Mouse (Mus musculus) forebrain, embryonic 10.5 days (tissue): ENCODE results near the gene Asic4. TPM values are rescaled to one million over a fixed set of nuclear protein-coding genes. Genes with fewer than 3 reads are reported as not detected.

Source experiments
- DNase-seq: peaks from one replicate; pipeline ENCODE4 v3.0.0-alpha.2; 2017; ENCODE audit warnings: low spot score; ENCODE audit errors: extremely low spot score
- H3K27ac ChIP-seq: fragments of 300-500 bp; sonication (generic); 2 replicates; pipeline ENCODE4 v1.5.1; 2016; ENCODE audit warnings: mild to moderate bottlenecking
- H3K27me3 ChIP-seq: fragments of 300-500 bp; sonication (generic); 2 replicates; pipeline ENCODE4 v1.6.1; 2016; ENCODE audit warnings: mild to moderate bottlenecking; ENCODE audit not compliant: poor library complexity, severe bottlenecking
- H3K36me3 ChIP-seq: fragments of 300-500 bp; sonication (generic); replicated peaks from 2 replicates; pipeline ENCODE4 v1.6.1; 2016; ENCODE audit warnings: mild to moderate bottlenecking, moderate library complexity
- H3K4me1 ChIP-seq: fragments of 300-500 bp; sonication (generic); 2 replicates; pipeline ENCODE4 v1.6.1; 2016
- H3K4me3 ChIP-seq: fragments of 300-500 bp; sonication (generic); 2 replicates; pipeline ENCODE4 v1.5.1; 2016; ENCODE audit warnings: mild to moderate bottlenecking, moderate library complexity
- H3K9me3 ChIP-seq: fragments of 300-500 bp; sonication (generic); 2 replicates; pipeline ENCODE4 v1.6.1; 2016; ENCODE audit warnings: mild to moderate bottlenecking, moderate library complexity
- WGBS: fragments of 180-500 bp; shearing (Covaris S2); methylation state at CpG from one replicate; pipeline ENCODE4 v1.1.7; 2016; 5-methylcytosine and 5-hydroxymethylcytosine counted together
- polyA plus RNA-seq: library from polyadenylated mRNA; unstranded; fragments of >200 nt; fragmentation: Nextera tagmentation; extraction: Ambion mirVana; gene quantifications from 2 replicates; pipeline ENCODE4 v1.2.1, GENCODE M21; 2016

Gene Asic4
- polyA plus RNA-seq, 1 experiment from 2014 or later, result 3.4 TPM

DNA sequence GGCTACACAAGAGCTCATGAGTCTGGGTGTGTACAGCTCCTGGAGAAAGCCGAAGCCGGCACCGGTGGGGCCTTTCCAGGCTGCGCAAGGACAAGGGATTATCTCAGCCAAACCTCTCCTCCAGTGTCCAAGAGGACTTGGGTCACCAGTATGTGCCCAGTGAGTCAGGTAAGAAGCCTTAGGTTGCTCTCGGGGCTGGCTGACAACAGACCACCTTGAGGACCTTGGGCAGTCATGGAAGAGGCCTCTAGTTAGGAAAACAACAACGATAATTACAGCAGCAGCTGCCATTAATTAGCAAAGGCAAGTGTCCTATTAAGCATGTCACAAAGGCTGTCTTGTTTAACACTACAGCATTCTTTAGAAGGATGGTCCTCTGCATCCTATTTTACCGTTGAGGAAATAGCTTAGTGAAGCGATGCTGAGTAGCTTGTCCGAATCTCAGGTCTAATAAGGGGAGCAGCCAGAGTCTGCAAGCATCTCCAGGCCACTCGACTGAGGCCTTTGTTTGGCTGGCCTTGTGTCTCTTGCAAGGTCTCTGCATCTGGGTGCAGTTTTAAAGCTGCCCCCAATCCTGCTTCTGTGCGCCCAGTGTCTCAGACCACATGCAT lies 26.4 kb upstream of the Asic4 start:
- peaks cover 86% of the 10 kb centered on the region for H3K27me3 ChIP-seq
- peak overlapping the region; percentile 84 for H3K27ac ChIP-seq
- no peak for DNase-seq
- no peaks in the 10 kb centered on the region for H3K9me3 ChIP-seq
- 22% methylated on average over 11 of the region's 11 CpGs for WGBS
- H3K4me1 ChIP-seq, result peaks cover 71% of the 10 kb centered on the region
- H3K36me3 ChIP-seq, result no peaks in the 10 kb centered on the region
- H3K4me3 ChIP-seq, result peak overlapping the region; percentile 53; the same call in 1 of the 2 replicates

DNA sequence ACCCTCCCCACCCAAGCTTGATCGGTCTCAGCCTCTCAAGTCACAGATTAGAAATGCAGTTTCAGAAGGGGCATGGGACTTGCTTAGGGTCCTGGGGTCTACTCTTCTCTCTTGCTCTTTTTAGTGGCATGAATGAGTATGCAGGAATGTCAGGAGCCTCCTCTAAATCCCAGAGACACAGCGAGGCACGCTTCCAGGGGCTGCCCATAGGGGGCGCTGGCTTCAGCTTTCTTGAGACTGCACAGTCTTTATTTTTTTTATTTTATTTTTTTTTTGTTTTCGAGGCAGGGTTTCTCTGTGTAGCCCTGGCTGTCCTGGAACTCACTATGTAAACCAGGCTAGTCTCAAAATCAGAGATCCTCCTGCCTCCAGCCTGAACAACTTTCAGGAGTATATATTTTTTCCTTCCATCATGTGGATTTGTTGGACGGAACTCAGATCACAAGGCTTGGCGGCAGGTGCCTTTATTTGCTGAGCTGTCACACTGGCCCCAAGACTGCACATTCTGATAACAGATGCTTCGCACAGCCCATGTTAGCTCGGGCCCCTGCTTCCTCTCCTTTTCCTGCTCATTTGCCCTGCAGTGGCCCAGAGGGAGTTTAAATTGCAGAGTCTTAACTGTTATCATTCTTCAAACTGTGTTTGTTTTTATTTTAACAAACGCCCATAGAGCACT lies 24.3 kb upstream of the Asic4 start:
- DNase-seq, result peak; percentile 78
- no peaks in the 10 kb centered on the region for H3K9me3 ChIP-seq
- H3K36me3 ChIP-seq, result no peaks in the 10 kb centered on the region
- no peak overlapping the region for H3K4me3 ChIP-seq
- no peak overlapping the region for H3K27ac ChIP-seq
- peaks cover 91% of the 10 kb centered on the region for H3K4me1 ChIP-seq
- WGBS, result 39% methylated on average over 10 of the region's 10 CpGs
- peaks cover 80% of the 10 kb centered on the region for H3K27me3 ChIP-seq

DNA sequence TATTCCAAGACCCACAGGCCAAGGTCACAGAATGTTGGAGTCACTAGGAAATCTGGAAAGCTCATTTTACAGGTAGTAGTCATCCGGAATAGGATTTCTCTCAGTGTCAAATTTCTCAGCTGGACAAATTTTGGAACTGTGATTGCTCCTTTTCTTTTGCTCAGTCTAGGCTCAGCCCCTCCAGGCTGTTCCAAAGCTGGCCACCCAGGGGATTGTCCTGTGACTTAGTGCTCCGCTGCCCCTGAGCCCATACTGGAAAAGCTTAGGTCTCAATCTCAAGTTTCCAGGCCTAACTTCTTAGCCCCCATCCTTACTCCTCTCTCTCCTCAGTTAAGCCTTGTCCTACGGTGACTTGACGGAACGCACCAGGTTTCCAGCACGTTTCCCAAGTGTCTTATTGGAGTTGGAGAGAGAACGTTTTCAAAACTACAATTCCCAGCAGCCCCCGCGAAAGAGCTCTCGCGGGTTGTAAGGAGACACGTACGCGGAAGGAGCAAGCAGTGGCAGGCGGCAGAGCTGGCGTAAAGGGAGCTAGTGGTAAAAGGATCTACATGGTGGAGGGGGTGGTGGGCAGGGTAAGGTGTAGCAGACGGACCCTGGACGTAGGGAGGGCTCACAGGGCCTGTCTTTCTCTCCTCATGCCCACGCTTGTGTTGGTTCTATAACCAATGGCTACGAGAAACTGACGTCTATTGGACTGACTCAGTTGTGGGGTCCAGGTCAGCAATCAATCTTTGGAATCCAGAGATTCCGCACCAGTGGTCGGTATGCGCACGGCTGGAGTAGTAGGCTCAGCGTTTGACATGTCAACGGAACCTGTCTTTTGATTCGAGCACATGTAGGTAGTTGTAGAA lies 14.5 kb upstream of the Asic4 start, which contains the start of gene Gmppa:
Gmppa (plus strand) TSS at position 456 of the 854 bp plus-strand sequence.
- Histone ChIP-seq H3K27me3 (peaks cover 16% of the 10 kb centered on the region), H3K4me1 (peaks cover 36% of the 10 kb centered on the region), H3K27ac (peak within 1 kb of the TSS; percentile 86), H3K9me3 (no peaks in the 10 kb centered on the region), H3K36me3 (peaks cover 6% of the 10 kb centered on the region), H3K4me3 (peak within 1 kb of the TSS; percentile 72)
- DNase-seq, result peak; percentile 83
- 7% methylated on average over 28 of the region's 28 CpGs for WGBS

DNA sequence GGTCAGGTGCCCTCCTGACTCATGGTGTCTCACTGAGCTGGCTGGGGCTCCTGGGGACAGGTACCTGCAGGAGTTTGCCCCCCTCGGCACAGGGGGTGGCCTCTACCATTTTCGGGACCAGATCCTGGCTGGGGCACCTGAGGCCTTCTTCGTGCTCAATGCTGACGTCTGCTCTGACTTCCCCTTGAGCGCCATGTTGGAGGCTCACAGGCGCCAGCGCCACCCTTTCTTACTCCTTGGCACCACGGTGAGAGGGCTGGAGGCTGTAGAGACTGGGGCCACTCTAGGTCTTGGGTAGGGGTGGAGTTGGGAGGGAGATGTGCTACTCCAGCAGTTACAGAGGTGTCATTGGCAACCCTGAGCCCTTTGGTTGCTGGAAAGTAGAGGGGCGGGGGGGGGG lies 11.5 kb upstream of the Asic4 start:
- Histone ChIP-seq H3K9me3 (no peaks in the 10 kb centered on the region), H3K36me3 (peaks cover 20% of the 10 kb centered on the region), H3K27ac (no peak overlapping the region), H3K27me3 (peaks cover 23% of the 10 kb centered on the region), H3K4me3 (no peak overlapping the region), H3K4me1 (peaks cover 50% of the 10 kb centered on the region)
- 73% methylated on average over 8 of the region's 9 CpGs for WGBS
- no peak for DNase-seq

DNA sequence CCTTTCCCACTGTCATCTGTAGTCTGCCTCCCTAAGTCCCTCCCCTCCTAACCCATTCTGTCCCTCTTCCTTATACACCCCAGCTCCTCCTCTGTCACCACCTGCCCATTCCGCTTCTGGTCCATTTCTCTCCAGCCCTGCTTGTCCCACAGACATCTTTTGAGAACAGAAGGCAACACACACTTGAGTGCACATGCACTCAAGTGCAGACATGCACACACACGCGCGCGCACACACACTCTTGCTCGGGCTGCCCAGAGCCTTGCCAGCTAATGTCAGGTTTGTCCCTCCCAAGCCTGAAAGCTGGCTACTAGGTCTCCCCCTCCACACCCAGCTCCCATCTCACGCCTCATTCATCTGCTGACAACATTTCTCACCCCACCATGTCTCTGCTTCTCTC lies 9.6 kb upstream of the Asic4 start:
- Histone ChIP-seq H3K27ac (no peak overlapping the region), H3K4me1 (peaks cover 64% of the 10 kb centered on the region), H3K36me3 (peaks cover 20% of the 10 kb centered on the region), H3K9me3 (no peaks in the 10 kb centered on the region), H3K27me3 (peaks cover 42% of the 10 kb centered on the region), H3K4me3 (no peak overlapping the region)
- 94% methylated on average over 7 of the region's 7 CpGs for WGBS
- no peak for DNase-seq

DNA sequence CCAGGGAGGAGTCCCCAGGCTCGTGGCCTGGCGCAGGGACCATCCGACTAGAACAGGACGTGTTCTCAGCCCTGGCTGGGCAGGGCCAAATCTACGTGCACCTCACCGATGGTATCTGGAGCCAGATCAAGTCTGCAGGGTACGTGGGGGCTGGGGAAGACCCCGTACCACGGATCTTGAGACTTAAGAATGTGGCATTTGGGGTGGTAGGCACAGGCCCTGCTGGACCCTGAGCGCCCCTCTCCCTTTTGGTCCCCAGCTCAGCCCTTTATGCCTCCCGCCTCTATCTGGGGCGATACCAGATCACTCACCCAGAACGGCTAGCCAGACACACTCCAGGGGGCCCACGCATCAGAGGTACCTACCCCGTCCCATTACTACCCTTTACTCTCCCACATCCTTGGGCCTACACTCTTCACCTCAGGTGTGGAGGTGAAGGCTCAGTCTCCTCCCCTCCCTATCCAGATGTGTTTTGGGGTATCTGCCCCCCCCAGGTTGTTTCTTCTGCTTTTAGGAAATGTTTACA lies 8.7 kb upstream of the Asic4 start:
- 87% methylated on average over 15 of the region's 15 CpGs for WGBS
- DNase-seq, result no peak
- Histone ChIP-seq H3K36me3 (peaks cover 20% of the 10 kb centered on the region), H3K4me1 (peaks cover 64% of the 10 kb centered on the region), H3K4me3 (no peak overlapping the region), H3K27ac (peak overlapping the region; percentile 40; the same call in 1 of the 2 replicates), H3K9me3 (no peaks in the 10 kb centered on the region), H3K27me3 (peaks cover 51% of the 10 kb centered on the region)

DNA sequence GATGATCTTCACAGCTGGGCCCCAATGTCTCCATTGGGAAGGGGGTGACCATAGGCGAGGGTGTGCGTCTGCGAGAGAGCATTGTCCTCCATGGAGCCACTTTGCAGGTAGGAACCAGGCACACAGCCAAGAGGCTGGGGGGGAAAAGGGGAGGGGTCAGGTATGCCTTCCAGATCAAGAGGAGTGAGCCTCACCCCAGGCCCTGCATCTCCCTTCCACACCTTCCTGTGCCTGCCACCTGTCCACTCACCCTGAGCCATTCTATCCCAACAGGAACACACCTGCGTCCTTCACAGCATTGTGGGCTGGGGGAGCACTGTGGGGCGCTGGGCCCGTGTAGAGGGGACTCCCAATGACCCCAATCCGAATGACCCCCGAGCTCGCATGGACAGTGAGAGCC lies 8.1 kb upstream of the Asic4 start:
- 76% methylated on average over 9 of the region's 9 CpGs for WGBS
- H3K36me3 ChIP-seq, result peaks cover 20% of the 10 kb centered on the region
- H3K9me3 ChIP-seq, result no peaks in the 10 kb centered on the region
- H3K27ac ChIP-seq, result peak overlapping the region; percentile 81
- H3K4me3 ChIP-seq, result no peak overlapping the region
- H3K4me1 ChIP-seq, result peaks cover 64% of the 10 kb centered on the region
- no peak for DNase-seq
- H3K27me3 ChIP-seq, result peaks cover 57% of the 10 kb centered on the region

DNA sequence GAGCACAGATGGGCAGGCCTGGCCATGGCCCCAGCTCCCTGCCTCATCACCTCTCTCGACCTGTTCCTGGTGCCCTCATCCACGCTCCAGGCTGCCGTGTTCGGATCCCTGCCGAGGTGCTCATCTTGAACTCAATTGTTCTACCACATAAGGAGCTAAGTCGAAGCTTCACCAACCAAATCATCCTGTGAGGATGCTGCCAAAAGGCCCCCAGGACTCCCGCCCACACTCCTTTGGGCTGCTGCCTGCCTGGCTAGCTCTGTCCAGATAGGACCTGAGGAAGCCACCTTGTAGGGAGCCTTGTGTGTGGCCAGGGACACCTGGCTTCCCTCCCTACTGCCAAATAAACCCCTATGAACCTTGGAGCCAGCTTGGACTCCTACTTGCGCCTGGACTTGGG lies 7.4 kb upstream of the Asic4 start:
- 37% methylated on average over 8 of the region's 8 CpGs for WGBS
- peaks cover 64% of the 10 kb centered on the region for H3K27me3 ChIP-seq
- peak overlapping the region; percentile 4; the same call in 1 of the 2 replicates for H3K4me3 ChIP-seq
- no peak for DNase-seq
- H3K27ac ChIP-seq, result peak overlapping the region; percentile 81
- peaks cover 69% of the 10 kb centered on the region for H3K4me1 ChIP-seq
- peaks cover 20% of the 10 kb centered on the region for H3K36me3 ChIP-seq
- H3K9me3 ChIP-seq, result no peaks in the 10 kb centered on the region

DNA sequence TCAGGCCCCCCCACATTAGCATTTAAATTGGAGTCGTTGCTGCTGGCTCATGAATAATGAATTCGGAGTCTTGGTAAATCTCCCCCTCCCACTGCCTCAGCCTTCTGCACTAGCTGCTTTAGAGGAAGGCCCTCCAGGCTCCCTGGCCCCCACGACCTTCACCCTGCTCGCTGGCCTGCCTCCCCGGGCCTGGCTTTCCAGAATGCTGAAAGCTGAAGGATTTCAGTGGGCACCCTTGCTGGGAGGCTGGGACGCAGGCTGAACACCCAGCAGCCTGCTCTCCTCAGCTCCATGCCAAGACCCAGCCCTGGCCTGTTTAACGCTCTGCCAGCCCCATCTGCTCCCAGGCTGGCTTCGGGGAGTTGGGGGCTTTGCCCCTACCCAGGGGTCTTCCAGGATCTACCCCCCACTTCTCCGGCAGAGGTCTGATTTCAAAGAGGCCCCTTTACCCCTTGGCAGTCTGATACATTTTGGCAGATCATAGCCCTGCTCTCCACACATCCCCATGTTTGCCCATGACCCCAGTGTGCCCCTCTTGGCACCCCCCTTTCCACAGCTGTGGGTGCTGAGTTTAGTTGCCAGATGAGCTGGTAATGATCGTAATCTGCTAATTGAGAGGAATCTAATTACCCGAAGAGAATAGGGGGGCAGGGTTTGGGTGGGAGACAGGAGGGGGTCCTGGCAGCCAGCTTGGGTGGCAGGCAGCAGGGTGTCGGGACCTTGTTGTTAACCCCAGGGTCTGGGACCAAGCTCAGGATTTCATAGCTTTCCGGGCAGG lies 6.8 kb upstream of the Asic4 start:
- 20% methylated on average over 13 of the region's 13 CpGs for WGBS
- H3K36me3 ChIP-seq, result peaks cover 20% of the 10 kb centered on the region
- DNase-seq, result no peak
- H3K4me3 ChIP-seq, result peak overlapping the region; percentile 4; the same call in 1 of the 2 replicates
- H3K27me3 ChIP-seq, result peaks cover 70% of the 10 kb centered on the region
- peaks cover 76% of the 10 kb centered on the region for H3K4me1 ChIP-seq
- H3K9me3 ChIP-seq, result no peaks in the 10 kb centered on the region
- peak overlapping the region; percentile 81 for H3K27ac ChIP-seq

DNA sequence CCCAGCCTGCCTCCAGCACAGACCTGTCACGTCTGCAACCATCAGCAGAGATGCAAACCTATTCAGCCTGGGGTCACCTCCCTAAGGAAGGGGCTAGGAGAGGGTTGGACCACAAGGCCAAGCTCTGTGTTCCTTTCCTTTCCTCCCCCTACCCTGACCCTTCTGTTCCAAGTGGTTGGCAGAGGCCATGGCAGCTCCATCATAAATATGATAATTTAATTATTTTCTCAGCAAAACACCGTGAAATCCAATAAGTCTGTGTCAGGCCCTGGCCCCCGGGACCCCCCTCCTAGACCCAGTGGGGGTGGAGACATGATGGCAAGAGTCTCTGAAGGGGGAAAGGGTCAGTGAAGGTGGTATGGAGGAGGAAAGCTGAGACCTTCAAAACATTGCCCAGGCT lies 6.0 kb upstream of the Asic4 start:
- Histone ChIP-seq H3K36me3 (peaks cover 20% of the 10 kb centered on the region), H3K27me3 (peaks cover 75% of the 10 kb centered on the region), H3K4me3 (0 out of 2 replicates have a peak overlapping the region, but pooled peaks have one; percentile 4), H3K27ac (peak overlapping the region; percentile 81), H3K9me3 (no peaks in the 10 kb centered on the region), H3K4me1 (peaks cover 77% of the 10 kb centered on the region)
- DNase-seq, result no peak
- WGBS, result 37% methylated on average over 3 of the region's 3 CpGs

DNA sequence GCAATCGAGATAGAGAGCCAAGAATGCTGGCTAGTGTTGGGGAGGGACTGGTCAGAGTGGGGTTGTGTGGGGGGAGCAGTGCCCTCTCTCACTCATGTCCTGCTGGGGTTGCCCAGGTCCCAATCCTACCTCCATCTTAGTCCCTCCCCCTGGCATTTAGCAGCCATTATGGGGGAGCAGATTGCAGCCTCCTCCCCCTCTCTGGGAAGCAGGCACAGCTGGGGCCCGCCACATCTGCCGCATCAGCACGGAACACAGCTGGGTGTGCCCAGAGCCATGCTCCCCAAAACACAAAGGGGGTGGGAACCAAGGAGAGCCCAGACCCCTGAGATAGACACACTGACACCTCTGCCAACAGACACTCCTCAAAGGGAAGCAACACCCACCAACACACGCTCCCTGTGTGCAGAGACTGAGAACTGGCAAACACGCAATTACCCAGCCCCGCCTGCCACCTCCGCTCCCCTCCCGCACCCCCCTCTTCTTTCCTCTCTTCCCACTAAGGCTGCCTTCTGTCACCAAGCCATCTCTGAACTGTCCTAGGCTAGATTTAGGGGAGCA lies 5.0 kb upstream of the Asic4 start:
- no peaks in the 10 kb centered on the region for H3K9me3 ChIP-seq
- H3K27me3 ChIP-seq, result peaks cover 85% of the 10 kb centered on the region
- 17% methylated on average over 9 of the region's 9 CpGs for WGBS
- H3K36me3 ChIP-seq, result peaks cover 18% of the 10 kb centered on the region
- H3K4me3 ChIP-seq, result peak overlapping the region; percentile 47
- H3K27ac ChIP-seq, result peak overlapping the region; percentile 80
- DNase-seq, result no peak
- peaks cover 88% of the 10 kb centered on the region for H3K4me1 ChIP-seq
